Mouse (Mus musculus) ES-E14 (cell line): ENCODE data around the gene Icam1.

Experiments used
- MAFK ChIP-seq: IDR thresholded peaks from 2 replicates; pipeline ENCODE4 v1.6.1; 2014; ENCODE audit warnings: mild to moderate bottlenecking, low read depth, low read length, inconsistent platforms; ENCODE audit not compliant: insufficient read depth
- ZNF384 ChIP-seq: IDR thresholded peaks from 2 replicates; pipeline ENCODE4 v1.6.1; 2012; ENCODE audit warnings: low read depth, low read length, inconsistent platforms

- TF ChIP-seq MAFK = no peak
- TF ChIP-seq ZNF384 = no peak
These were observed 18.8 kb downstream of the Icam1 start for GRCm38 (mm10) chr9:21034481-21035085.
